Mouse (Mus musculus) right cerebral cortex, postnatal 25 days (tissue): Measurements from ENCODE around the gene Sptbn4.

Source experiments
- DNase-seq: peaks from one replicate; pipeline ENCODE4 v3.0.0; 2022

The Sptbn4 gene

GRCm38 (mm10) chr7:27379836-27380235 is 67.7 kb downstream of the Sptbn4 start:
- no peak for DNase-seq

GRCm38 (mm10) chr7:27378431-27378830 is 69.1 kb downstream of the Sptbn4 start:
- no peak for DNase-seq

- peak; percentile 76 for DNase-seq
Observed at GRCm38 (mm10) chr7:27375274-27375673, 72.2 kb downstream of the Sptbn4 start.

GRCm38 (mm10) chr7:27371715-27372462 is 75.6 kb downstream of the Sptbn4 start:
- no peak for DNase-seq

GRCm38 (mm10) chr7:27369111-27369510 is 78.4 kb downstream of the Sptbn4 start:
- DNase-seq, result no peak

- DNase-seq, result no peak
Observed at GRCm38 (mm10) chr7:27367976-27368375, 79.5 kb downstream of the Sptbn4 start.

GRCm38 (mm10) chr7:27366082-27366844 is 81.2 kb downstream of the Sptbn4 start:
- peak; percentile 54 for DNase-seq

- no peak for DNase-seq
Observed at GRCm38 (mm10) chr7:27364379-27364778, 83.1 kb downstream of the Sptbn4 start.

- peak; percentile 96 for DNase-seq
Observed at GRCm38 (mm10) chr7:27361283-27361946, 86.1 kb downstream of the Sptbn4 start.

- no peak for DNase-seq
Observed at GRCm38 (mm10) chr7:27360749-27361148, 86.7 kb downstream of the Sptbn4 start.

- DNase-seq, result no peak
Observed at GRCm38 (mm10) chr7:27359706-27360358, 87.7 kb downstream of the Sptbn4 start.

- DNase-seq, result no peak
Observed at GRCm38 (mm10) chr7:27359162-27359561, 88.3 kb downstream of the Sptbn4 start.

- DNase-seq, result no peak
Observed at GRCm38 (mm10) chr7:27357595-27357978, 89.9 kb downstream of the Sptbn4 start.

GRCm38 (mm10) chr7:27356861-27357594 is 90.5 kb downstream of the Sptbn4 start, which contains the start of gene Gm20479:
Gene Gm20479, minus strand, starts transcription at chr7:27357419.
- no peak for DNase-seq

- DNase-seq, result no peak
Observed at GRCm38 (mm10) chr7:27356248-27356647, 91.2 kb downstream of the Sptbn4 start.

GRCm38 (mm10) chr7:27355745-27356240 is 91.7 kb downstream of the Sptbn4 start, which contains the start of gene Shkbp1:
Gene Shkbp1, minus strand, starts transcription at chr7:27356019.
- peak; percentile 79 for DNase-seq

GRCm38 (mm10) chr7:27355261-27355660 is 92.2 kb downstream of the Sptbn4 start:
- no peak for DNase-seq

- no peak for DNase-seq
Observed at GRCm38 (mm10) chr7:27354783-27355182, 92.7 kb downstream of the Sptbn4 start.

GRCm38 (mm10) chr7:27354144-27354543 is 93.3 kb downstream of the Sptbn4 start:
- DNase-seq, result no peak

- no peak for DNase-seq
Observed at GRCm38 (mm10) chr7:27345444-27345843, 102.0 kb downstream of the Sptbn4 start.

- no peak for DNase-seq
Observed at GRCm38 (mm10) chr7:27342595-27342994, 104.9 kb downstream of the Sptbn4 start.

- peak; percentile 68 for DNase-seq
Observed at GRCm38 (mm10) chr7:27339519-27339918, 108.0 kb downstream of the Sptbn4 start.
